Mouse (Mus musculus) spleen, adult 18-20 months (tissue): ENCODE results near the gene Adrb1.
"Not testable (repeated sequence)": the region's sequence is repeated elsewhere in the genome, so short reads cannot be mapped to it uniquely, and the experiment has no call there.

ENCODE experiments used
- DNase-seq, 2 experiments: peaks; one replicate each; pipeline ENCODE4 v3.0.0; 2022; ENCODE audit warnings: mixed read lengths in 2 of 2

The Adrb1 gene

GRCm38 (mm10) chr19:56750709-56751108 lies 28.7 kb downstream of the Adrb1 start:
- DNase-seq = no peak

- not testable (repeated sequence) for DNase-seq
Observed at GRCm38 (mm10) chr19:56754456-56754855, 32.5 kb downstream of the Adrb1 start.

- peak in 1 of 2 experiments; percentile 4 for DNase-seq
Observed at GRCm38 (mm10) chr19:56756412-56756811, 34.4 kb downstream of the Adrb1 start.

GRCm38 (mm10) chr19:56758311-56758710 lies 36.3 kb downstream of the Adrb1 start:
- DNase-seq = no peak

GRCm38 (mm10) chr19:56759740-56760139 lies 37.7 kb downstream of the Adrb1 start:
- no peak for DNase-seq

- DNase-seq = no peak
Observed at GRCm38 (mm10) chr19:56760306-56760940, 38.4 kb downstream of the Adrb1 start.

- no peak for DNase-seq
Observed at GRCm38 (mm10) chr19:56761096-56761495, 39.1 kb downstream of the Adrb1 start.

- DNase-seq = no peak
Observed at GRCm38 (mm10) chr19:56761727-56762126, 39.7 kb downstream of the Adrb1 start.

GRCm38 (mm10) chr19:56762686-56763085 lies 40.7 kb downstream of the Adrb1 start:
- no peak for DNase-seq

- DNase-seq = no peak
Observed at GRCm38 (mm10) chr19:56769024-56769423, 47.0 kb downstream of the Adrb1 start.

- no peak for DNase-seq
Observed at GRCm38 (mm10) chr19:56772158-56772557, 50.2 kb downstream of the Adrb1 start.

- DNase-seq = no peak
Observed at GRCm38 (mm10) chr19:56773393-56773971, 51.5 kb downstream of the Adrb1 start.

GRCm38 (mm10) chr19:56774408-56774962 lies 52.5 kb downstream of the Adrb1 start:
- DNase-seq = peak in 1 of 2 experiments; percentile 33

GRCm38 (mm10) chr19:56774971-56775892 lies 53.2 kb downstream of the Adrb1 start:
- DNase-seq = no peak

- no peak for DNase-seq
Observed at GRCm38 (mm10) chr19:56775893-56776718, 54.1 kb downstream of the Adrb1 start.

GRCm38 (mm10) chr19:56776719-56777382 lies 54.9 kb downstream of the Adrb1 start:
- DNase-seq = peak in 1 of 2 experiments; percentile 13

- DNase-seq = not testable (repeated sequence)
Observed at GRCm38 (mm10) chr19:56778532-56778931, 56.5 kb downstream of the Adrb1 start.
